Mouse (Mus musculus): ENCODE results near the gene Necab3. TPM values are rescaled to one million over a fixed set of nuclear protein-coding genes. Genes with fewer than 3 reads are reported as not detected.

The Necab3 gene
- polyA plus RNA-seq (2012; rRNA removed) = 0.62 and 1.2 TPM in 2 replicates

- no peak for DNase-seq (ENCODE audit: low spot score)
These were observed at the start of gene Necab3 for GRCm38 (mm10) chr2:154558264-154559039. TSS of gene Necab3 (minus strand) at chr2:154558890.

- no peak for DNase-seq (ENCODE audit: low spot score)
These were observed 48.3 kb upstream of the Necab3 start for GRCm38 (mm10) chr2:154606965-154607364.

DNA sequence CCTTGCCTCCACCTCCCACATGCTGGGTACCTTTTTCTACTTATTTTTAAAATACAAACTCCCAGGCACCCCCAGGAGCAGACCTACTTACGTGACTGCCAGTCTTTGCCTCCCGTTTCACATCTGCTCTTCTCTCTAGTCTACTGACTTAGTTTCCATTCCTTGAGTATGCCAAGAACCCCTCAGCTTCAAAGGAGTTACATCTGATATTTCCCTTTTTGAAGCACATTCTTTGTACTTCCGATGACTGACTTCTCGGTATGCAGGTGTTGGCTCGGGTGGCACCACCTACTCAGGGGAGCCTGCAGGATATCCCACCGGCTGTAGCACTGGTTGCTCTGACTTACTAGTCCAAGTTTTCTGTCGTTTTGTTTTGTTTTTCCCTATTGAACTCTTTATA lies 45.5 kb upstream of the Necab3 start:
- DNase-seq (ENCODE audit: low spot score) = no peak

DNA sequence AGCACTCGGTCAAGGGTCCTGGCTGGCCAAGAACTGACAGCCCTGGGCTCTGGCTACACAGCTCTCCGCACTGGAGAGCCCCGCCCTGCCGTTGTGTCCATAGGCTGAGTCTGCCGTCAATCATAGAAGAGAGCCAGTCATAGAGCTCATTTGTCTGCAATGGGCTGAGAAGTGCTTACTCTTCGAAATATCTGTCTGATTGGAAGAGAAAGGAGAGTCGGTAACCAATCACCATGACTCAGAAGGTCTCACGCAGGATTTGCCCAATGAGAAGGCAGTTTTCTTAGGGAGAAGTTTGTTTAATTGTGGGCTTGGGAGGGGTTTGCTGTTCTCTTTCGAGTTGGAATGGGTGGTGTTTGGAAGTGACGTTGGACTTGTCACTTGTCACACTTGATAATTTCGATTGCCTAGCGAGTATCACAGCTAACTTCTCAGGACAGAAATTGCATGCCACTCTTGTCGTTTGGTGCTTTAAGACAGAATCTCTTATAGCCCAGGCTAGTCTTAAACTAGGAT lies 45.0 kb upstream of the Necab3 start, which contains the start of gene Pxmp4:
Gene Pxmp4, minus strand, starts transcription at position 71 of the 516 bp plus-strand sequence.
- peak; percentile 93 for DNase-seq (ENCODE audit: low spot score)

GRCm38 (mm10) chr2:154603007-154603637 lies 44.4 kb upstream of the Necab3 start:
- DNase-seq (ENCODE audit: low spot score) = no peak

- no peak for DNase-seq (ENCODE audit: low spot score)
These were observed 42.6 kb upstream of the Necab3 start for GRCm38 (mm10) chr2:154601324-154601723.

GRCm38 (mm10) chr2:154600586-154600985 lies 41.9 kb upstream of the Necab3 start:
- DNase-seq (ENCODE audit: low spot score) = no peak

- DNase-seq (ENCODE audit: low spot score) = no peak
These were observed 38.7 kb upstream of the Necab3 start for GRCm38 (mm10) chr2:154597399-154597798.

DNA sequence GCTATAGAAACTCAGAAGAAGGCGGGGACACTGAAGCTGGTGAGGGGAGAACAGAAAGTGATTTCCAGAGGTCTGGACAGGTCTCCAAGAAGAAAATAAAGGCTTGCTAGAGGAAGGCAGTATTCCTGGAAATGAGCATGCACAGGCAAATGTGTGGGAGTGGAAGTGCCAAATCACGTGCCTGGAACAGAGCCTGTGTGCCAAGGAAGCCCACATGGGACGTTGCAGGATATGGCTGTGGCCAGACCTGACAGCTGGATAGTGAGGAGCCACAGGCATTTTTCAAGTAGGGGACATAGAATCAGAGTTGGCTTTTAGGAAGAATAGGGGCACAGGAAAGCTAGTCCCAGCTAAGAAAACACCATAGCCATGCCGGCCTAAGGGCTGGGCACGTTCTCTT lies 37.1 kb upstream of the Necab3 start:
- DNase-seq (ENCODE audit: low spot score) = no peak

DNA sequence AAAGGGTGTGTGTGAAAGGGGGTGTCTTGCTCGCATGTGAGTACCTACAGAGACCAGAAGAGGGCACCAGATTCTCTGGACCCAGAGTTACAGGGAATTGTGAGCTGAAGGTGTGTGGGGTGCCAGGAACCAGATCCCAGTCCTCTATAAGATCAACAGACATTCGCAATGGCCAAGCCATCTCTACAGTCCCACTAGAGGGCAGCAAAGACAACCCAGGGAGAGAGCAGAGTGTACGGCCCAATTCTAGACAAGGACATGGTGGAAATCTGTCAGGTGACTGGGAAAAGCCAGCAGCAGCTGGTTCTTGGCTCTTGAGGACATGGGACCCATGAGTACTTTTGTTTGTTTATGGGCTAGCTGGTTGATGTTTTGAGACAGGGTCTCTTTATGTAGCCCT lies 34.3 kb upstream of the Necab3 start:
- DNase-seq (ENCODE audit: low spot score) = no peak

GRCm38 (mm10) chr2:154591239-154591638 lies 32.5 kb upstream of the Necab3 start:
- DNase-seq (ENCODE audit: low spot score) = no peak

- DNase-seq (ENCODE audit: low spot score) = no peak
These were observed 30.4 kb upstream of the Necab3 start for GRCm38 (mm10) chr2:154589051-154589450.

DNA sequence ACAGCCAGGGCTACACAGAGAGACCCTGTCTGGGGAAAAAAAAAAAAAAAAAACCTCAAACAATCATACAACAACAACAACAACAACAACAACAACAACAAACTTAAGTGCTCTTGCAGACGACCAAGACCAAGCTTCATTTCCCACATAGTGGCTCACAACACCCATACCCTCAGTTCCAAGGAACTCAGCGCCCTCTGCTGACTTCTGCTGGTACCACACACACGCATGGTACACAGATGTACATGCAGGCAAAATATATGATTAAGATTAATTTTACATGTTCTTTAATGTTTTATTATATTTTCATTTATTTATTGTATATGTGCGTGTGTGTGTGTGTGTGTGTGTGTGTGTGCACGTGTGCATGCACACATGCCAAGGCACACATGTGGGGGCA lies 27.7 kb upstream of the Necab3 start:
- no peak for DNase-seq (ENCODE audit: low spot score)

DNA sequence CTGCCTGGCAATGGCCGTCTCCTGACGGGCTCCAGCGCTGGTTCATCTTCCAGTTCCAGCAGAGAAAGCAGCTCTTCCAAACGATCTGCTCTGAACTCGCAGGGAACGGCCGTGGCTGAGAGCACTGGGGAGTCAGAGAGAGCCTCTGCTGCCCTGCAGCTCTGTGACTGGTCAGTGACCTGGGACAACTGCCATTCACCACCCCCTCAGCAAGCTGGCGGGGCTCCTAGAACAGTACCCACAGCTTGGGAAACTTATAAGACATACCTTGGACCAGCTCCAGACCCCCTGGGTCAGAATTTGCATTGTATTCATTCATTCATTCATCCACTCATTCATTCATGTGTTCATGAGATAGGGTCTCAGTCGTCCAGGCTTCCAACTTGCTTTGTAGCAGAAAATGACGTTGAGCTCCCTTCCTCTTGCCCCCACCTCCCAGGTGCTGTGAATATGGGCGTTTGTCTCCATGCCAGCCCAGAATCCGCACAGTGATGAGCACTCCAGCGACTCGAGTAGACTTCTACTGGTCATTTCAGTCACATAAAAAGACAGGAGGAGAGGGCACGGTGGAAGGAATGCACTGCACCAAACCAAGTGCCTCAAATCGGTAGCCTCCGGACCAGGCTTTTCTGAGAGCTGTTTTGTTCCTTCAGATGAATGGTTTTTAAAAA lies 26.4 kb upstream of the Necab3 start:
- DNase-seq (ENCODE audit: low spot score) = no peak

- DNase-seq (ENCODE audit: low spot score) = no peak
These were observed 25.5 kb upstream of the Necab3 start for GRCm38 (mm10) chr2:154583906-154584872.

GRCm38 (mm10) chr2:154581421-154581820 lies 22.7 kb upstream of the Necab3 start:
- no peak for DNase-seq (ENCODE audit: low spot score)

- DNase-seq (ENCODE audit: low spot score) = no peak
These were observed 21.9 kb upstream of the Necab3 start for GRCm38 (mm10) chr2:154580586-154580985.

DNA sequence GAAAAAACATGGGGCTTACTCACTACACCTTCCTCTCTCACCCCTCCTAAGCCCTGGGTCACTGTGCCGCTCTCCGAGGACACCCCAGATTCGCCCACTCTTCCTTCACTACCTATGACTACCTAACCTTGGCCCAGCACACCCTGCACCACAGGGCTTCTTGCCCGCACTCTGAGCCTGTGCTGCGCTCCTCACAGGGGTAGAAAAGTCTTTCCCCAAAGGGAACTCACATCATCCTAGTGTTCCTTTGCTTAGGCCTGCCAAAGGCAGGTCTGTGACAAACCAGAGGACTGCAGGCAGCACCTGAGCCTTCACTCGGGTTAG lies 19.0 kb upstream of the Necab3 start:
- no peak for DNase-seq (ENCODE audit: low spot score)

DNA sequence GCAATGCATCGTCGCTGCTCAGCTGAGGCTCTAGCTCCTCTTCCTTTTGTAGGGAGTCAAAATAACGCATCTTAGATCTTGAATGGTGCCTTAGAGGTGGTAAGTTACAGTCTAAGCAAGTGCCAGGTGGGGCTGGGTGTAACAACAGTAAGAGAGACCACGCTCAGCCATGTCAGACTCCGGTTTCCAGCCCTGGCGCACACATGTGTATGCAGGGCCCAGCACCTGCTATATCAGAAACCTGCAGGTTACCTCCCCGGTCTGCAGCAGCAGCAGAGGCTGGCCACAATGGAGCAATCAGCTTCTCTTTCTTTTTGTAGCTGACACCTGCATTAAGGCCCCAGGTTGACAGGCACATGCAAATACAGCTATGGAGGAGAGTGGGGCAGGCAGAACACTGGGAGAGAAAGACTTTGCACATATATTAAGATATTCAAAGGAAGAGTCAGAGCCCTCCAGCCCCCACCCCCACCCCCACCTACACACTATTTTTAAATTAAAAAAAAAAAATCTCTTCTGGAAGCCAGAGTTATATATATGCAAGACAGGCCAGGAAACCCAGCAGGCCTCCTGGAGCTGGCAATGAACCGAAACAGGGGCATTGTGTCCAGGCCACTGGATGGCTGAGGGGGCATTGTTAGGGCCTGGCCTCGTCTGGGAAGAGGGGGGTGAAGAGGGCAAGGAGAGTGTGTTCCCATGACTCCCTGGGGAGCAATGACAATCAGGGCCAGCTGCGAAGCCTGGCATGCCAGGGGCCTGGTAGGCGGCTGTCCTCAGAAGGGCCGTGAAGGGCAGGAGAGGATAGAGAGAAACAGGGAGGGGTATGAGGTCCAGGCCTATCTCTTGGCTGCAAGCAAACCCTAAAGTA lies 18.4 kb upstream of the Necab3 start:
- no peak for DNase-seq (ENCODE audit: low spot score)

DNA sequence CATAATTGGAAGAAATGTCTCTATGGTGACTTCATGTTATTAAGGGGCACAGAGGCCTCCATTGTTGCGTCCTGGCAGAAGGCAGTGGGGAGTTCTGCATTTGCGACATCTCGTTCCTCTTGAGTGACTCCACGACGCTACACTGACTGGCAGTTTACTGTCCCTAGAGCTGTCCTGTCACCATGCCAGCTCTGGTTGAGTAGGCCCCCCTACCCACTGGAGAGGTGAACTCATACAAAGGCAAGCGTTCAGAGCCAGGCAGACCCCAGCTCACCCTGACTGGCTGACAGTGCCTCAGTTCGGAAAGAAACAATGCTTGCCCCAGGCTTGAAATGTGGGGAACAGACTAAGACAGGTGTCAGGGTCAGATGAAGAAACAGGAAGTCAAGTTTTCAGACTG lies 15.6 kb upstream of the Necab3 start:
- DNase-seq (ENCODE audit: low spot score) = no peak

DNA sequence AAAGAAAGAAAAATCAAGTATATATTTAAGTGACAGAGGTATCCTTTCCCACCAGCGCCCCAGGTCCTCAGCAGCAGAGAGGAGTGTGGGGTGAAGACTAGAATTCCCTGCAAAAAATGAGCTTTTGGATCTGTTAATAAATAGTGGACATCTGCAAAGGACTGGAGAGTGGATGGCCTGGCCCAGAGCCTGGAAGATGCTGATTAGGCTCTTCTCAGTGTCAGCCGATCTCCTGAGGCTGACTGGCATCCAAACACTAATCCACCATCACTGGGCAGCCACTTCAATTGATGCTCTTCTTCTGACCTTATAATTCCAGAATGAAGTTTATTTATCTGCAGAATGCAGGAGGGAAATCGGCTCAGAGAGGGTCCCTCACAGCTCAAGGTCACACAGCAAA lies 14.3 kb upstream of the Necab3 start:
- no peak for DNase-seq (ENCODE audit: low spot score)

All from urinary bladder, adult 2 months (tissue).